Mouse (Mus musculus): ENCODE results near the gene Aloxe3. TPM values are rescaled to one million over a fixed set of nuclear protein-coding genes. Genes with fewer than 3 reads are reported as not detected.
"Not testable (repeated sequence)": the region's sequence is repeated elsewhere in the genome, so short reads cannot be mapped to it uniquely, and the experiment has no call there.

The Aloxe3 gene
- total RNA-seq, 2 experiments from 2014 or later = not detected

- DNase-seq (ENCODE audit: low spot score) = not testable (repeated sequence)
- intact Hi-C loops (cut with DNase I) = loop anchor here (2.0 kb wide), 1 partner anchor 27 kb away; the partner anchor contains the start of gene Hes7
These were observed 31.8 kb upstream of the Aloxe3 start for GRCm38 (mm10) chr11:69093856-69094255.

- intact Hi-C loops (cut with DNase I) = loop anchor here (5.0 kb wide), 1 partner anchor 302 kb away; the partner anchor contains the start of genes Cyb5d1, Naa38 and Tmem88
- peak; percentile 100 for DNase-seq (ENCODE audit: low spot score)
These were observed 30.8 kb upstream of the Aloxe3 start, which contains the start of gene Per1 for GRCm38 (mm10) chr11:69094697-69095429. TSS of gene Per1 (plus strand) at chr11:69095217.

- intact Hi-C loops (cut with DNase I) = loop anchor here (5.0 kb wide), 1 partner anchor 302 kb away; the partner anchor contains the start of genes Cyb5d1, Naa38 and Tmem88
- no peak for DNase-seq (ENCODE audit: low spot score)
These were observed 30.0 kb upstream of the Aloxe3 start for GRCm38 (mm10) chr11:69095511-69096231.

GRCm38 (mm10) chr11:69096360-69096986 is 29.2 kb upstream of the Aloxe3 start:
- intact Hi-C loops (cut with DNase I) = loop anchor here (5.0 kb wide), 1 partner anchor 301 kb away; the partner anchor contains the start of genes Cyb5d1, Naa38 and Tmem88
- no peak for DNase-seq (ENCODE audit: low spot score)

DNA sequence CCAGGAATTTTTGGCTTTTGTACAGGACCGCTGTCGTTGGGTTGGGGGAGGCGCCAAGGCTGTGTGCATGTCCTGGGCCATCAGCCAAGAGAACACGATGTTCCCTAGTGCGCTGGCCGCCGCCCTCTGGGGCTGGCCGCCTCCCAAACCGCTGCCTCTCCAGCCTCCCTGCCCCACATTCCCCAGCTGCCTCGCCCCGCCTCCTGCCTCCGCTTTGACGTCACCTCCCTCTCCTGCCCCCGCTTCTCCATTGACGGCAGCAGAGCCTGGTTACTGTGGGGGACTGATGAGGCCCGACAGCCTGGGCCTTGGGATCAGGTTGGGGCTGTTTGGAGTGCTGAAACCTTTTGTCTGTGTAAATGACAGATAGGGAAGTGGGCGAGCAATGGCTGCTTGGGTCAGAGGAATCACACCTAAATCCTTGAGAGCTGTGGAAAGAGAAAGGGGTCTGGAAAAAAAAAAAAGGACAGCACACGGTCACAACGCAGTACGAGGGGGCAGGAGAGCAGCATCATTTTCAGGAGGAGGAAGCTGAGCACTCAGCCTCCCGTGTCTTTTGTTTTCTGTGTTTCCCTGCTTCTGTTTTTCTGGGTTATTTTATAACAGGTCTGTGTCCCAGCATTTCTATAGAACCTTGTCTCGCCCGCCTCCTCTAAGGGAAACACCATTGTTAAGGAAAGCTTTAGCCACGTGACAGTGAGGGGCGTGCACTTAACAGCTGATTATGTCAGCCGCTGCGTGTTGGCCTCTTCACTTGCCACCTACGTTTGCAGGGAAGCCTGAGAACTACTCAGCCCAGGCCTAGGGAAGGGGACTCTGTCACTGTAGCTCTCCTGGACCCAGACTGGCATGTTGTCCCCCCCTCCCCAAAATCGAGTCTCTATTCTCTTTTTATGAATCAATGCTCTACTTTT is 28.5 kb upstream of the Aloxe3 start:
- intact Hi-C loops (cut with DNase I) = loop anchor here (1.0 to 5.0 kb wide), 2 partner anchors 25 to 300 kb away; partner anchors contain the start of genes 9130213A22Rik, Cyb5d1, Naa38 and Tmem88

GRCm38 (mm10) chr11:69098039-69098761 is 27.5 kb upstream of the Aloxe3 start:
- intact Hi-C loops (cut with DNase I) = loop anchor here (5.0 kb wide), 1 partner anchor 299 kb away; the partner anchor contains the start of genes Cyb5d1, Naa38 and Tmem88
- DNase-seq (ENCODE audit: low spot score) = no peak

More for the DNA sequence above, 28.5 kb upstream of the Aloxe3 start:
- DNase-seq (ENCODE audit: low spot score) = peak; percentile 100

DNA sequence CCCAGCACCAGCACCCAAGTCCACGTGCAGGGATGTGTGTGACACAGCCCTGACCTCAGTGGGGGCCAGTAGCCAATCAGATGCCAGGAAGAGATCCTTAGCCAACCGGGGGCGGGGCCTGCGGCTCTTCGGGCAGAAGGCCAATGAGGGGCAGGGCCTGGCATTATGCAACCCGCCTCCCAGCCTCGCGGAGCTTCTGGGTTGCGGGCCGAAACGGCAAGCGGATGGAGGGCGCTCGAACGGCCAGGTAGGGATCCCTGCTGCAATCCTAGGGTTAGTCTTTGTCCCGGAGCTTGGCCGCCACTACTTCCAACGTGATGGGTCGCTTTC is 27.0 kb upstream of the Aloxe3 start:
- peak; percentile 98 for DNase-seq (ENCODE audit: low spot score)
- intact Hi-C loops (cut with DNase I) = loop anchor here (5.0 kb wide), 1 partner anchor 299 kb away; the partner anchor contains the start of genes Cyb5d1, Naa38 and Tmem88

- peak; percentile 84 for DNase-seq (ENCODE audit: low spot score)
- intact Hi-C loops (cut with DNase I) = loop anchor here (5.0 kb wide), 1 partner anchor 298 kb away; the partner anchor contains the start of genes Cyb5d1, Naa38 and Tmem88
These were observed 26.4 kb upstream of the Aloxe3 start for GRCm38 (mm10) chr11:69099177-69099914.

- intact Hi-C loops (cut with DNase I) = loop anchor here (5.0 kb wide), 1 partner anchor 297 kb away; the partner anchor contains the start of genes Cyb5d1, Naa38 and Tmem88
- peak; percentile 96 for DNase-seq (ENCODE audit: low spot score)
These were observed 25.8 kb upstream of the Aloxe3 start for GRCm38 (mm10) chr11:69099915-69100345.

GRCm38 (mm10) chr11:69100639-69101360 is 24.9 kb upstream of the Aloxe3 start:
- DNase-seq (ENCODE audit: low spot score) = no peak
- intact Hi-C loops (cut with DNase I) = no loop called here

DNA sequence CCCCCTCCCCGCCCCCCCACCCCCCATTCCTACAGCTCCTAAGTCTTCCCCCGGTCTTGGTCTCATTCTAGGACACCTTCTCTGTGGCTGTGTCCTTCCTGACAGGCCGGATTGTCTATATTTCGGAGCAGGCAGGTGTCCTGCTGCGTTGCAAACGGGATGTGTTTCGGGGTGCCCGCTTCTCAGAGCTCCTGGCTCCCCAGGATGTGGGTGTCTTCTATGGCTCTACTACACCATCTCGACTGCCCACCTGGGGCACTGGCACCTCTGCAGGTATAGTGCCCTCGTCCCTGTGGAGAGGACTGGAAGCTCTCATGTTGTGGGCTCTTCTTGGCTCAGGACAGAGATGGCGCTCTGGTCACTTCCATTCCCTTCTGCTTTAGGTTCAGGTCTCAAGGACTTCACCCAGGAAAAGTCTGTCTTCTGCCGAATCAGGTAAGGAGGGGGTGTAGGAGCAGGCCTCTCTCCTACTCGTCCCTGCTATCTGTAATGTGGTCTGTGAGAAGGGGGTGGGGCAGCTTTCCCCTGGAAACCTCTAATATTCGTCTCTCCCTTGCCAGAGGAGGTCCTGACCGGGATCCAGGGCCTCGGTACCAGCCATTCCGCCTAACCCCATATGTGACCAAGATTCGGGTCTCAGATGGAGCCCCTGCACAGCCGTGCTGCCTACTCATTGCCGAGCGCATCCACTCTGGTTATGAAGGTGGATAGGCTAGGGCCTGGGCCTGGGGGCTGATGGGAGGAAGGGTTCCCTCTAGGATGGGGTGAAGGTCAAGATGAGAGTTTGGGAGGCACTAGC is 23.9 kb upstream of the Aloxe3 start:
- intact Hi-C loops (cut with DNase I) = loop anchor here (1.0 to 2.0 kb wide), 2 partner anchors 8 to 15 kb away; no protein-coding TSS in a partner anchor
- no peak for DNase-seq (ENCODE audit: low spot score)

DNA sequence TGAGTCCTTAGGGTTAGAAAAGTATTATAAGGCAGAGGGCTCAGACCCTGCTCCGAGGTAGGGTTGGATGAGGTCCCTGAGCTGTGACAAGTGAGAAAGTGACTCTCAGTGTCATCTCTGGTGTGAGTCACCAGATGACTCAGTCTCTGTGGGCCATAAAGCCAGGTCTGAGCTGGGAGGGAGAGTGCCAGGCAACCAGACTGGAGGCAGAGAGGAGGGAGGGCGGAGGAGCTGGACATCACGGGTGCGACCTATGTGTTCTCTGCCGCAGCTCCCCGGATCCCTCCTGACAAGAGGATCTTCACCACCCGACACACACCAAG is 23.3 kb upstream of the Aloxe3 start:
- no peak for DNase-seq (ENCODE audit: low spot score)
- intact Hi-C loops (cut with DNase I) = loop anchor here (1.0 to 2.0 kb wide), 2 partner anchors 8 to 14 kb away; no protein-coding TSS in a partner anchor

DNA sequence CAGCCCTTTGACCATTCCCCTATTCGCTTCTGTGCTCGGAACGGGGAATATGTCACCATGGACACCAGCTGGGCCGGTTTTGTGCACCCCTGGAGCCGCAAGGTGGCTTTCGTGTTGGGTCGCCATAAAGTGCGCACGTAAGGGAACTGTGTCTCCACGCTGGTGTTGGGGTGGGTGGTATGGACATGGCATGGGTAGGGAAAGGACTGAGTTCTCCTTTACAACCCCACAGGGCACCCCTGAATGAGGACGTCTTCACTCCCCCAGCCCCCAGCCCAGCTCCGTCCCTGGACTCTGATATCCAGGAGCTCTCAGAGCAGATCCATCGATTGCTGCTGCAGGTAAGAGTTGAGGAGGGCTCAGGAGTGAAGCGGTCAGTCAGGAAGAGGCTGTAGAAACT is 22.6 kb upstream of the Aloxe3 start:
- no peak for DNase-seq (ENCODE audit: low spot score)

GRCm38 (mm10) chr11:69103531-69104435 is 21.9 kb upstream of the Aloxe3 start:
- DNase-seq (ENCODE audit: low spot score) = no peak
- intact Hi-C loops (cut with DNase I) = loop anchor here (2.0 kb wide), 1 partner anchor 13 kb away; no protein-coding TSS in a partner anchor

More for the DNA sequence above, 22.6 kb upstream of the Aloxe3 start:
- intact Hi-C loops (cut with DNase I) = loop anchor here (2.0 kb wide), 1 partner anchor 14 kb away; no protein-coding TSS in a partner anchor

DNA sequence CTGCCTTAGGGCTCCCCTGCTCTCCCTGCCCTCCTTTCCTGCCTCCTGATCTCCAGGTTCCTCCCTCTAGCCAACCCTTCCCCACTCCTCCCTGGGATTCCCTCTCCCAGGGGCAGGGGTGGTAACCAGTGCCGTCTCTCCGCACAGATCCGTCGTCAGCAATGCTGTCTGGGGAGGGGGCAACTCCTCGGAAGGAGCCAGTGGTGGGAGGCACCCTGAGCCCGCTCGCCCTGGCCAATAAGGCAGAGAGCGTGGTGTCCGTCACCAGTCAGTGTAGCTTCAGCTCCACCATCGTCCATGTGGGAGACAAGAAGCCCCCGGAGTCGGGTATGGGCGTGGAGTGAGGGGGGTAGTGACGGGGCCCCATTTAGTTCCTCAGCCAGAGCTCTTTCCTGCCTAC is 21.2 kb upstream of the Aloxe3 start:
- no peak for DNase-seq (ENCODE audit: low spot score)
- intact Hi-C loops (cut with DNase I) = no loop called here
